Mouse (Mus musculus) neutrophil, adult 5-6 weeks (primary cell): ENCODE results near the gene Rsph6a. TPM values are rescaled to one million over a fixed set of nuclear protein-coding genes. Genes with fewer than 3 reads are reported as not detected.

Experiments used
- total RNA-seq: library from RNA; stranded (forward); fragments of 200-1000 nt; gene quantifications from 2 replicates; pipeline ENCODE4 v1.2.3, GENCODE M21; 2017

Rsph6a gene
- total RNA-seq, 1 experiment from 2014 or later = 0.35 TPM

Other genes with a start within 250 kb of the Rsph6a start
- not detected in 2 replicates for gene Psg17, start 233.1 kb upstream of the Rsph6a start, total RNA-seq
- 0.49 TPM in 1 of 2 replicates, not detected in the other for gene Mill2, start 214.7 kb upstream of the Rsph6a start, total RNA-seq
- gene Pglyrp1, start 183.4 kb upstream of the Rsph6a start, total RNA-seq = 146 and 154 TPM in 2 replicates
- gene Ccdc61, start 144.3 kb upstream of the Rsph6a start, total RNA-seq = 16.2 and 17.5 TPM in 2 replicates
- not detected in 2 replicates for gene Nova2, start 128.8 kb upstream of the Rsph6a start, total RNA-seq
- not detected in 2 replicates for gene Nanos2, start 67.3 kb upstream of the Rsph6a start, total RNA-seq
- 0.74 and 2.0 TPM in 2 replicates for gene Mypop, start 63.4 kb upstream of the Rsph6a start, total RNA-seq
- gene Irf2bp1, start 50.6 kb upstream of the Rsph6a start, total RNA-seq = 13.2 and 16.9 TPM in 2 replicates
- not detected in 2 replicates for gene Foxa3, start 31.2 kb upstream of the Rsph6a start, total RNA-seq
- gene Sympk, start 30.3 kb upstream of the Rsph6a start, total RNA-seq = 64.8 and 67.0 TPM in 2 replicates
- 3.1 and 3.4 TPM in 2 replicates for gene Dmwd, start 21.5 kb downstream of the Rsph6a start, total RNA-seq
- gene Dmpk, start 29.2 kb downstream of the Rsph6a start, total RNA-seq = 1.4 and 2.1 TPM in 2 replicates
- 0.12 TPM in 1 of 2 replicates, not detected in the other for gene Six5, start 39.9 kb downstream of the Rsph6a start, total RNA-seq
- gene Gm4969, start 63.7 kb downstream of the Rsph6a start, total RNA-seq = not detected in 2 replicates
- 11.3 and 13.3 TPM in 2 replicates for gene Fbxo46, start 65.2 kb downstream of the Rsph6a start, total RNA-seq
- 3.8 and 5.3 TPM in 2 replicates for gene Qpctl, start 94.6 kb downstream of the Rsph6a start, total RNA-seq
- gene Snrpd2, start 95.0 kb downstream of the Rsph6a start, total RNA-seq = 26.4 and 33.0 TPM in 2 replicates
- not detected in 2 replicates for gene Gipr, start 111.4 kb downstream of the Rsph6a start, total RNA-seq
- 9.1 and 13.3 TPM in 2 replicates for gene Eml2, start 121.7 kb downstream of the Rsph6a start, total RNA-seq
- gene Gpr4, start 157.8 kb downstream of the Rsph6a start, total RNA-seq = 0.37 TPM in 1 of 2 replicates, not detected in the other
- gene Opa3, start 173.6 kb downstream of the Rsph6a start, total RNA-seq = 12.5 and 15.3 TPM in 2 replicates
- gene Vasp, start 217.1 kb downstream of the Rsph6a start, total RNA-seq = 400 and 419 TPM in 2 replicates
- gene Ppm1n, start 225.4 kb downstream of the Rsph6a start, total RNA-seq = not detected in 2 replicates
- gene Rtn2, start 227.9 kb downstream of the Rsph6a start, total RNA-seq = not detected in 2 replicates